Mouse (Mus musculus) lung, adult 18-20 months (tissue): Measurements from ENCODE around the gene F2r.
A peak's percentile ranks its signal among the peaks of the same experiment; 100 is the strongest.

ENCODE experiments used
- DNase-seq, 2 experiments: peaks; one replicate each; pipeline ENCODE4 v3.0.0; 2022; ENCODE audit warnings: mixed read lengths in 2 of 2

The F2r gene

GRCm38 (mm10) chr13:95629751-95630150 is 11.5 kb upstream of the F2r start:
- no peak for DNase-seq

DNA sequence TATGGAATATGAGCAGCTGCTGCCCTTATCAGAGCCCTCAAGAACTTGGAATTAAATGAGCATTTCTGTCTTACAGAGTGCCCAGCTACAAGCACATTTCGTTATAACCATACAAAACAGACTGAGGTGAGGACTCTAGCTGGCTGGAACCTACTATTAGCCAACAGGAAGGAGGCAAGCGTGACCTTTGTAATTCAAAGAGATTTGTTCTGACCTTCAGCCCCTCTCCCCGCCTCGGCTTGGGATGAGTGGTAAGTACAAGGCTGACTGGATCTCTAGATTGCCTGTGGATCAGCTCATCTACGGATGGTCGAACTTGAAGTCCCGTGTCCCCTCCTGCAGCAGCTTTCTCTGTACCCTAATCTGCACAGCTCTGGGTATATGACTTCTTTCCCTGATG is 8.4 kb upstream of the F2r start:
- DNase-seq = no peak

DNA sequence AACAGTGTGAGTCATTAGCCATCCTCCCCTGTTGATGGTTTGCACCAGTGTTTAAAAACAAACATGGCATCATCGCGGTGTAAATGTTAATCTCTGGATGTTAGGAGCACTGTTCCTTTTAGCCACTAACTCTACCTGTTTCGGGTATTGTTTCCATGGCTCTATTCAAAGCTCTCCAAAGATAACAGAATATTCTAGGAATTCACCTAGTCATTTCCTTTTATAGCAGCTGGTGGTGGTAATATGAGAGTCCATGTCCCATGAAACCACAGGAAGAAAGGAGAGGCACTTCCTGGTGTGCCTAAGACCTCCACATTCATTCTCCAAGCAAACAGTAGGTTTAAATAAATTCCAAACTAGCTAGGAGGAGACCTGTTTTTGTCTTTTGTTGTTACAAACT is 4.8 kb upstream of the F2r start:
- DNase-seq = no peak

- DNase-seq = no peak
Measured at GRCm38 (mm10) chr13:95621563-95621962, 3.3 kb upstream of the F2r start.

DNA sequence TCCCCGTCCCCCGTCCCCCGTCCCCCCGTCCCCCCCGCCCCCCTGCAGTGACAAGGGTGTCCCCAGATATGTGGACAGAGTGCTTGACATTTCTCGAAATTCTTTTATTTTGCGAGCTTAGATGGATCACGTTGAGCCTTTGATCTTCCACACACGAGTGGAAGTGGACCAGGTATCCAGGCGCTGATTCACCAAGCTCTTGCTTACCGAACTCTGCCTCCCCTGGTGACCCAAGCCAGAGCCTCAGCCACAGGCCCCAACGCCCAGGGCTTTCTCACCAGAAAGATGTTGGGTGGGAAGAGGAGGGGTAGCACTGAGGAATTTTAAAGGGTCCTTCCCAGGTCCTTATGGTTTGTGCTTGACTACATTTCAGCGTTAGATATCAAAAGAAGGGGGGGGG is 572 bp upstream of the F2r start:
- no peak for DNase-seq

GRCm38 (mm10) chr13:95617671-95618171 is 566 bp downstream of the F2r start:
- no peak for DNase-seq

- DNase-seq = no peak
Measured at GRCm38 (mm10) chr13:95617082-95617670, 1.1 kb downstream of the F2r start.

- DNase-seq = no peak
Measured at GRCm38 (mm10) chr13:95616512-95616911, 1.8 kb downstream of the F2r start.

GRCm38 (mm10) chr13:95614757-95615156 is 3.5 kb downstream of the F2r start:
- DNase-seq = no peak

DNA sequence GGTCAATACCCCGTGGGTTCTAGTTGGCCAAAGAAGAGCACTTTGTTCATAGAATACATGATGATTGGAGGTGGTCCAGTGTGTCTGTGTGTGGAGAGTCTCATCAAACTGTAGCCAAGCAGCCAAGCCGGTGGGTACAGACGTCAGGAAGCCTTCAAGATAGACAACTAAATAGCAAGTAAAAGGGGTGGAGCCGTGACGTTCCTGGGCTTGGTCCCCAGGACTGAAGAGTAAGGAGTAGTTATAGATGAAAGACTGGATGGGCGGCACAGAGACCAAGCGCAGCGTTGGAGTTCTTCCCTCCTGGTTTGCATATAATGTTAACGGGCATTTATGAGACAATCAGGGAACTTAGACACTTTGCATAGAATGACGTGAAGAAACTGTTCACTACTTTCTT is 6.0 kb downstream of the F2r start:
- no peak for DNase-seq

DNA sequence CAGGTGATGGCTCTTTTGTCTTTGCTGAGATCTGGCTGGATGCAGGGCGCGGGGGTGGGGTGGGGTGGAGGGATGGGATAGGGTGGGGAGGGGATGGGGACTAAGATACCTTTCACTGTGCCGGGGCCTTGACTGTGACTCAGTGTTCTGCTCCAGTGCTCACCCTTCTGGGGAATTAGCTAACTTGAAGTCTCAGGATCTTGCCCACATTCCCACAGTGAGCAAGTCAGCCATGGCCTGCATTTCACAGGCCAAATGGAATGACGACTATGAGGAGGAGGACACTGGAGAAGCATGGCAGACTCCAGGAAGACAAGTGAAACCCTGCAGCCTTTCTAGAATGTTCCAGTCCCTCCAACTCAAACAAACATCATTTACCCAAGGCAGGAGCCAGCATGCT is 6.5 kb downstream of the F2r start:
- no peak for DNase-seq

GRCm38 (mm10) chr13:95610786-95611562 is 7.3 kb downstream of the F2r start:
- peak; percentile 81 to 87 for DNase-seq

DNA sequence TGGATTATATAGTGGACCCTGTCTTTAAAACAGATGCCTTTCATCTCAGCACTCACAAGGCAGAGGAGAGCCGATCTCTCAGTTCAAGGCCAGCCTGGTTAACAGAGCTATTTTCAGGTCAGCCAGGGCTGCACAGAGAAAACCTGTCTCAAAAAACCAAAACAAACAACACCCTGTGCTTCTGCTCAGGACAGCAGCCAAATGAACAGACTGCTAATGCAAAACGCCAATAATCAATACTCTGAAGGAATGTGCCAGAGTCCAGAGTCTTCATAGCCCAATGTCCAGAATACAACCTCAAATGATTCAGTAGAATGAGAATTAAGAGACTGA is 9.2 kb downstream of the F2r start:
- DNase-seq = no peak

DNA sequence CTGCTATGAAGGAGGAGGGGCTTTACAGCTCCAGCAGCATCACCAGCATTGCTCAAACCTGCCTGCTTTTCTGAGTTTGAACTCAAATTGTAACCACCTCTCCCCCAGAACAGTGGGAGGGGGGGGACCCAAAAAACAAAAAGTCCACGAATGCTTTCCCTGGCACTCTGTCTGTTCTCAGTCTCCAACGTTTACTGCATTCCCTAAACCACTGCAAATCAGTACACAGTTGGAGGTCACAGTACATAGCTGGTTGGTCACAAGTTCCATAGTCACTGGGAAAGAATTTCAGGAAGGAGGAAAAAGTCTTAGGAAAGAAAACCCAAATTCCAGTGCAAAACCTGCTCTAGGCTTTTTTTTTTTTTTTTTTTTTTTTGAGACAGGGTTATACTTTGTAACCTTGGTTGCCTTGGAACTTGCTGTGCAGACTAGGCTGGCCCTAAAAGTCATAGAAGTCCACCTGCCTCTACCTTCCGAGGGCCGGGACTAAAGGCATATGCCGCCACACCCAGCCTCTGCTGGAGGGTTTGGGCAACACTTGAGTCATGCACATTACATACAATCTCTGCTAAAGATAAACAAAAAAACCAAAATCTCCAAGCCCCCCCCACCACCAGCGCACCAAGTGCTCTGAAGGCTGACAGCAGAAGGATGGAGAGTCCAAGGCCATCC is 9.7 kb downstream of the F2r start:
- DNase-seq = no peak

DNA sequence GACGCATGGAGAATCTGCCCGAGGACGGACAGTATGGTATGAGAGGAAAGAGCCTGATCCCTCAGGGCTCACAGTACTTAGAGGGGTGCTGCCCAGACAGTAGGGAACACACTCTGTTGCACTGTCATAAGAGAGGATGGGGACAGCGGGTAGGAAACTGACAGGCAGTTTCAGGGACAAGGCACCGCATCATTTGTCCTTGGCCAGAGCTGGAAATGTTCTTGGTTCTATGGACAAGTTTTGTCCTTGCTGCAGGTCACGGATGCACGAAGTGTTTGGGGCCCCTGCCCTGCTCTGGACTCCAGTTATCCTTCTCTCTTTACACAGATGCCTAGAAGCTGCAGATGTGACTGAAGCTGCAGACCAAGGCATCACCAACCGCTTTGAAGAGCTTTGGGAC is 11.3 kb downstream of the F2r start:
- DNase-seq = no peak

GRCm38 (mm10) chr13:95604288-95604687 is 14.0 kb downstream of the F2r start:
- no peak for DNase-seq

- DNase-seq = no peak
Measured at GRCm38 (mm10) chr13:95599833-95600359, 18.4 kb downstream of the F2r start.

DNA sequence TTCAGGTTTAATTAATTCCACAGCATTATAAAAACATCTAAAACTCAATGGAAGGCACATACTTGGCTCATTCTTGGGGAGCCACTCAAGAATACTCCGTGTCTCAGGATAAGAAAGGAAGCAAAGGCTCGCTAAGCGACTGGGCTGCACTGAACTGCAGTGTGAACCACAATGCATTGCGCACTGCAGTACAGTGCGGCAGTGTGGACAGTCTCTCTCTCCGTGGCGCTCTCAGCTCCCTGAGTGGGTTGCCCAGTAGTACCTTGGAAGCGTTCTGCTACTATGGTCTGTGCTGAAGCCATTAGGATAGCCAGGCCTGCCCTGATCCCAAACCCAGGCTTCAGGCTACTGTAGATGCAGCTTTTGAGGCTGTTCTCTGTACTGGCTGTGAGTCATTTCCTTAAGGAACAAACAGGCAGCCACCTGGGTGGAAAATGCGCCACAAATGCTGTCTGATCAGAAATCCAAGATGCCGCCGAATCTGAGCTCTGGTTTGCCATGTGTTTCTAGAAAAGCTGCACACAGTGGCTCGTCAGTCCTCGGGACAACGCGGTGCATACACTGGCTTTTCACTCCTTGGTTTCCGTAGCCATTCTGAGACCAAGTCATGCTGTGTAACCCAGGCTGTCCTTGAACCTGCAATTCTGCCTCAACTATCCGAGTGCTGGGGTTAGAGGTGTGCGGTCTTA is 19.9 kb downstream of the F2r start:
- no peak for DNase-seq

- no peak for DNase-seq
Measured at GRCm38 (mm10) chr13:95597578-95597977, 20.7 kb downstream of the F2r start.

DNA sequence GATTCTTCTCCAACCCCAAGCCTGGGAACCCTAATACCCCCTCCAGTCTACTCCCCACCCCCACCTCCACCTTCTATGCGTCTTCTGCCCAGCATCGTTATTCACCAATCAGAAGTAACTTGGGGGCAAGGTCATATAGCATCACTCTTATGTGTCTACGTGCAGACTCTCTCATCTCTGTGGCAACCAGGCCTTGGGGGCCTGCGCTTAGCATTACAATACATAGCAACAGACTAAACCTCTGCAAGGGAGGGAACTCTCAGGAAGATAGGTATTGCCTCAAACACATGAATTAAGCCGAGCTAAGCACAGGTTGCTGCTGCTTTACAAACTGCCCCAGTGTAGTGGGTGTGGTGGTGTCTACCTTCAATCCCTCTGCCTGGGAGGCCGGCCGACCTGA is 21.6 kb downstream of the F2r start:
- no peak for DNase-seq

GRCm38 (mm10) chr13:95595921-95596320 is 22.4 kb downstream of the F2r start:
- no peak for DNase-seq

GRCm38 (mm10) chr13:95595411-95595810 is 22.9 kb downstream of the F2r start:
- peak in 1 of 2 experiments; percentile 46 for DNase-seq

DNA sequence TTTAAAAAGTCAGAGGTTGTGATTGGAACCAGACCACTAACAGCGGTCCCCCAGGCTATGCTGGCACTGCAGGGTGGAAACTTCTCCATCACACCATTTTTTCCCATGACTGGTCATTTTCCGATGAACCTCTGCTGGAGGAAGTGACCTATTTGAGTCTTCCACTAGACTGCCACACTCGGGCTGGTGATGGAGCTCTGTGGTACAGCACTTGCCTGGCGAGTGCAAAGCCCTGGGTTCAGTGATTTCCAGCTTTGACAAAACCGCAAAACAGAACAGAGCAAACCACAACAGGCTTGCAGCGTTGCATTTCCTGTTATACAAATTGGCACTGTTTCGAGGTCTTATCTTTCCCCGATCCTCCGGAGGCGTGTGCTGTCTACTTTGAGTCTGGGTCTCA is 25.4 kb downstream of the F2r start:
- DNase-seq = no peak
